Mouse (Mus musculus) kidney, embryonic 14.5 days (tissue): Measurements from ENCODE around the gene Ccdc15. TPM values are rescaled to one million over a fixed set of nuclear protein-coding genes. Genes with fewer than 3 reads are reported as not detected.
A peak's percentile ranks its signal among the peaks of the same experiment; 100 is the strongest.
"Not testable (repeated sequence)": the region's sequence is repeated elsewhere in the genome, so short reads cannot be mapped to it uniquely, and the experiment has no call there.

Experiments
- ATAC-seq: fragments of 200-750 bp; cut with Nextera tagmentation; 2 replicates; pipeline ENCODE4 v1.8.0; 2017; ENCODE audit warnings: moderate number of reproducible peaks, mild to moderate bottlenecking, moderate TSS enrichment, moderate library complexity; ENCODE audit not compliant: low FRiP score, low TSS enrichment
- H3K27ac ChIP-seq: fragments of 300-500 bp; sonication (generic); 2 replicates; pipeline ENCODE4 v1.5.1; 2014; ENCODE audit warnings: low read depth, mild to moderate bottlenecking, low read length, moderate library complexity, mixed read lengths
- H3K27me3 ChIP-seq: fragments of 300-500 bp; sonication (generic); 2 replicates; pipeline ENCODE4 v1.6.1; 2014; ENCODE audit warnings: mild to moderate bottlenecking, low read length; ENCODE audit not compliant: control insufficient read depth, insufficient read depth
- H3K36me3 ChIP-seq: fragments of 300-500 bp; sonication (generic); 2 replicates; pipeline ENCODE4 v1.6.1; 2014; ENCODE audit warnings: low read length, mixed read lengths; ENCODE audit not compliant: control insufficient read depth, insufficient read depth
- H3K4me1 ChIP-seq: fragments of 300-500 bp; sonication (generic); 2 replicates; pipeline ENCODE4 v1.6.1; 2014; ENCODE audit warnings: low read length, mixed read lengths; ENCODE audit not compliant: control insufficient read depth, insufficient read depth
- H3K4me2 ChIP-seq: fragments of 300-500 bp; sonication (generic); replicated peaks from 2 replicates; pipeline ENCODE4 v1.6.1; 2014; ENCODE audit warnings: low read depth, mild to moderate bottlenecking, low read length
- H3K4me3 ChIP-seq: fragments of 300-500 bp; sonication (generic); 2 replicates; pipeline ENCODE4 v1.5.1; 2014; ENCODE audit warnings: mild to moderate bottlenecking, low read length
- H3K9ac ChIP-seq: fragments of 300-500 bp; sonication (generic); 2 replicates; pipeline ENCODE4 v1.6.1; 2014; ENCODE audit warnings: low read depth, mild to moderate bottlenecking, low read length, moderate library complexity
- H3K9me3 ChIP-seq: fragments of 300-500 bp; sonication (generic); 2 replicates; pipeline ENCODE4 v1.6.1; 2016; ENCODE audit warnings: low read length; ENCODE audit not compliant: control insufficient read depth
- WGBS: fragments of 180-500 bp; shearing (Covaris S2); extraction: QIAGEN DNeasy Blood & Tissue Kit; methylation state at CpG from one replicate; pipeline ENCODE4 v1.1.7; 2014; 5-methylcytosine and 5-hydroxymethylcytosine counted together
- polyA plus RNA-seq: library from polyadenylated mRNA; unstranded; fragments of >200 nt; fragmentation: Nextera tagmentation; extraction: Ambion mirVana; gene quantifications from 2 replicates; pipeline ENCODE4 v1.2.1, GENCODE M21; 2014

Gene Ccdc15
- polyA plus RNA-seq, 1 experiment from 2014 or later: 8.2 TPM

GRCm38 (mm10) chr9:37301720-37302119 is 46.5 kb downstream of the Ccdc15 start:
- no peak overlapping the region for H3K4me2 ChIP-seq
- H3K36me3 ChIP-seq: no peaks in the 10 kb centered on the region
- H3K9me3 ChIP-seq: no peaks in the 10 kb centered on the region
- H3K4me1 ChIP-seq: no peaks in the 10 kb centered on the region
- H3K27me3 ChIP-seq: no peaks in the 10 kb centered on the region
- WGBS: 89% methylated on average over 1 of the region's 1 CpGs
- no peak overlapping the region for H3K9ac ChIP-seq
- no peak overlapping the region for H3K4me3 ChIP-seq
- H3K27ac ChIP-seq: no peak overlapping the region
- ATAC-seq: no peak

GRCm38 (mm10) chr9:37300501-37300900 is 47.7 kb downstream of the Ccdc15 start:
- ATAC-seq, H3K4me3 ChIP-seq: not testable (repeated sequence)

GRCm38 (mm10) chr9:37295586-37295985 is 52.6 kb downstream of the Ccdc15 start:
- Histone ChIP-seq H3K9me3 (no peaks in the 10 kb centered on the region), H3K27ac (no peak overlapping the region), H3K4me1 (no peaks in the 10 kb centered on the region), H3K36me3 (no peaks in the 10 kb centered on the region), H3K4me3 (no peak overlapping the region), H3K27me3 (no peaks in the 10 kb centered on the region), H3K4me2 (no peak overlapping the region), H3K9ac (no peak overlapping the region)
- no peak for ATAC-seq

More at GRCm38 (mm10) chr9:37300501-37300900, 47.7 kb downstream of the Ccdc15 start:
- WGBS: 57% methylated on average over 1 of the region's 1 CpGs
- H3K4me1 ChIP-seq, H3K9me3 ChIP-seq, H3K9ac ChIP-seq, H3K27ac ChIP-seq, H3K27me3 ChIP-seq, H3K4me2 ChIP-seq, H3K36me3 ChIP-seq: not testable (repeated sequence)

- 90% methylated on average over 2 of the region's 2 CpGs for whole genome bisulfite sequencing
Observed at GRCm38 (mm10) chr9:37266622-37267021, 81.6 kb downstream of the Ccdc15 start.

GRCm38 (mm10) chr9:37255889-37256225 is 92.4 kb downstream of the Ccdc15 start:
- H3K36me3 ChIP-seq: no peaks in the 10 kb centered on the region
- 32% methylated on average over 7 of the region's 7 CpGs for WGBS
- H3K27me3 ChIP-seq: no peaks in the 10 kb centered on the region
- no peak overlapping the region for H3K27ac ChIP-seq
- no peaks in the 10 kb centered on the region for H3K9me3 ChIP-seq
- peak overlapping the region; percentile 54; the same call in 1 of the 2 replicates for H3K9ac ChIP-seq
- peak overlapping the region; percentile 77 for H3K4me2 ChIP-seq
- peak; percentile 37; the same call in 1 of the 2 replicates for ATAC-seq
- peak overlapping the region; percentile 43; the same call in 1 of the 2 replicates for H3K4me3 ChIP-seq
- no peaks in the 10 kb centered on the region for H3K4me1 ChIP-seq

More at GRCm38 (mm10) chr9:37266622-37267021, 81.6 kb downstream of the Ccdc15 start:
- Histone ChIP-seq H3K4me1 (no peaks in the 10 kb centered on the region), H3K9ac (no peak overlapping the region), H3K36me3 (no peaks in the 10 kb centered on the region), H3K27ac (no peak overlapping the region), H3K4me2 (no peak overlapping the region), H3K9me3 (no peaks in the 10 kb centered on the region), H3K27me3 (no peaks in the 10 kb centered on the region), H3K4me3 (no peak overlapping the region)
- no peak for ATAC-seq

- no peak within 1 kb of the TSS for H3K27ac ChIP-seq
- ATAC-seq: peak; percentile 91
- H3K36me3 ChIP-seq: no peaks in the 10 kb centered on the region
- peak within 1 kb of the TSS; percentile 43 for H3K4me3 ChIP-seq
- peak within 1 kb of the TSS; percentile 54 for H3K9ac ChIP-seq
- H3K4me1 ChIP-seq: no peaks in the 10 kb centered on the region
- WGBS: 1% methylated on average over 38 of the region's 38 CpGs
- peak within 1 kb of the TSS; percentile 77 for H3K4me2 ChIP-seq
- H3K9me3 ChIP-seq: no peaks in the 10 kb centered on the region
- no peaks in the 10 kb centered on the region for H3K27me3 ChIP-seq
Observed at GRCm38 (mm10) chr9:37255149-37255888, 92.9 kb downstream of the Ccdc15 start, which contains the start of gene Slc37a2. Gene Slc37a2, minus strand, starts transcription at chr9:37255738.

GRCm38 (mm10) chr9:37254531-37255110 is 93.6 kb downstream of the Ccdc15 start:
- H3K9ac ChIP-seq: peak overlapping the region; percentile 54; the same call in 1 of the 2 replicates
- peak overlapping the region; percentile 77 for H3K4me2 ChIP-seq
- WGBS: 23% methylated on average over 6 of the region's 6 CpGs
- no peaks in the 10 kb centered on the region for H3K9me3 ChIP-seq
- no peak for ATAC-seq
- no peaks in the 10 kb centered on the region for H3K4me1 ChIP-seq
- H3K4me3 ChIP-seq: peak overlapping the region; percentile 43
- no peaks in the 10 kb centered on the region for H3K27me3 ChIP-seq
- H3K36me3 ChIP-seq: no peaks in the 10 kb centered on the region
- no peak overlapping the region for H3K27ac ChIP-seq

GRCm38 (mm10) chr9:37250631-37251030 is 97.6 kb downstream of the Ccdc15 start:
- Histone ChIP-seq H3K9ac (no peak overlapping the region), H3K4me2 (no peak overlapping the region), H3K4me3 (no peak overlapping the region), H3K9me3 (no peaks in the 10 kb centered on the region), H3K36me3 (no peaks in the 10 kb centered on the region), H3K27me3 (no peaks in the 10 kb centered on the region), H3K27ac (no peak overlapping the region), H3K4me1 (peaks cover 5% of the 10 kb centered on the region; the same call in 1 of the 2 replicates)
- 88% methylated on average over 6 of the region's 6 CpGs for WGBS
- no peak for ATAC-seq

- Histone ChIP-seq H3K9me3 (no peaks in the 10 kb centered on the region), H3K27me3 (no peaks in the 10 kb centered on the region), H3K27ac (no peak overlapping the region), H3K4me1 (peaks cover 5% of the 10 kb centered on the region; the same call in 1 of the 2 replicates), H3K9ac (no peak overlapping the region), H3K4me2 (no peak overlapping the region), H3K36me3 (no peaks in the 10 kb centered on the region), H3K4me3 (no peak overlapping the region)
- ATAC-seq: no peak
- WGBS: 76% methylated on average over 3 of the region's 3 CpGs
Observed at GRCm38 (mm10) chr9:37249976-37250375, 98.3 kb downstream of the Ccdc15 start.
